Mouse (Mus musculus) forebrain, postnatal 0 days (tissue): ENCODE measurements around the gene Herc6. TPM values are rescaled to one million over a fixed set of nuclear protein-coding genes. Genes with fewer than 3 reads are reported as not detected.
A peak's percentile ranks its signal among the peaks of the same experiment; 100 is the strongest.

Experiments used
- ATAC-seq: fragments of 200-750 bp; cut with Nextera tagmentation; 2 replicates; pipeline ENCODE4 v1.8.0; 2017; ENCODE audit warnings: mild to moderate bottlenecking, moderate library complexity
- DNase-seq: peaks from one replicate; pipeline ENCODE4 v3.0.0-alpha.2; 2015
- H3K27ac ChIP-seq: fragments of 300-500 bp; sonication (generic); 2 replicates; pipeline ENCODE4 v1.5.1; 2014; ENCODE audit warnings: low read depth, mild to moderate bottlenecking, antibody characterized with exemption, low read length, moderate library complexity, mixed read lengths
- H3K27me3 ChIP-seq: fragments of 300-500 bp; sonication (generic); 2 replicates; pipeline ENCODE4 v1.6.1; 2014; ENCODE audit warnings: mild to moderate bottlenecking, low read length, mixed read lengths; ENCODE audit not compliant: insufficient read depth
- H3K36me3 ChIP-seq: fragments of 300-500 bp; sonication (generic); 2 replicates; pipeline ENCODE4 v1.6.1; 2014; ENCODE audit warnings: mild to moderate bottlenecking, moderate library complexity; ENCODE audit not compliant: insufficient read depth
- H3K4me1 ChIP-seq: fragments of 300-500 bp; sonication (generic); 2 replicates; pipeline ENCODE4 v1.6.1; 2014; ENCODE audit warnings: antibody characterized with exemption; ENCODE audit not compliant: insufficient read depth
- H3K4me2 ChIP-seq: fragments of 300-500 bp; sonication (generic); 2 replicates; pipeline ENCODE4 v1.6.1; 2014; ENCODE audit warnings: low read depth, mild to moderate bottlenecking, moderate library complexity
- H3K4me3 ChIP-seq: fragments of 300-500 bp; sonication (generic); 2 replicates; pipeline ENCODE4 v1.5.1; 2014; ENCODE audit warnings: low read depth, low read length, mixed read lengths
- H3K9ac ChIP-seq: fragments of 300-500 bp; sonication (generic); 2 replicates; pipeline ENCODE4 v1.6.1; 2014; ENCODE audit warnings: mild to moderate bottlenecking
- H3K9me3 ChIP-seq: fragments of 300-500 bp; sonication (generic); 2 replicates; pipeline ENCODE4 v1.6.1; 2016; ENCODE audit warnings: low read length
- CTCF ChIP-seq: sonication (generic); IDR thresholded peaks from 2 replicates; pipeline ENCODE4 v1.5.1; 2016; ENCODE audit warnings: antibody characterized with exemption, control low read depth, low read depth
- WGBS: fragments of 180-500 bp; shearing (Covaris S2); extraction: QIAGEN DNeasy Blood & Tissue Kit; methylation state at CpG from one replicate; pipeline ENCODE4 v1.1.7; 2014; 5-methylcytosine and 5-hydroxymethylcytosine counted together
- polyA plus RNA-seq: library from polyadenylated mRNA; unstranded; fragments of >200 nt; fragmentation: Nextera tagmentation; extraction: Ambion mirVana; gene quantifications from 2 replicates; pipeline ENCODE4 v1.2.1, GENCODE M21; 2015
- total RNA-seq: library from RNA; depleted of rRNA; stranded (reverse); fragments of >200 nt; gene quantifications from 2 replicates; pipeline ENCODE4 v1.2.3, GENCODE M21; 2014; rRNA removed

Herc6 gene
- 1.8 and 2.2 TPM in 2 replicates for total RNA-seq
- polyA plus RNA-seq: 0.73 and 1.1 TPM in 2 replicates

DNA sequence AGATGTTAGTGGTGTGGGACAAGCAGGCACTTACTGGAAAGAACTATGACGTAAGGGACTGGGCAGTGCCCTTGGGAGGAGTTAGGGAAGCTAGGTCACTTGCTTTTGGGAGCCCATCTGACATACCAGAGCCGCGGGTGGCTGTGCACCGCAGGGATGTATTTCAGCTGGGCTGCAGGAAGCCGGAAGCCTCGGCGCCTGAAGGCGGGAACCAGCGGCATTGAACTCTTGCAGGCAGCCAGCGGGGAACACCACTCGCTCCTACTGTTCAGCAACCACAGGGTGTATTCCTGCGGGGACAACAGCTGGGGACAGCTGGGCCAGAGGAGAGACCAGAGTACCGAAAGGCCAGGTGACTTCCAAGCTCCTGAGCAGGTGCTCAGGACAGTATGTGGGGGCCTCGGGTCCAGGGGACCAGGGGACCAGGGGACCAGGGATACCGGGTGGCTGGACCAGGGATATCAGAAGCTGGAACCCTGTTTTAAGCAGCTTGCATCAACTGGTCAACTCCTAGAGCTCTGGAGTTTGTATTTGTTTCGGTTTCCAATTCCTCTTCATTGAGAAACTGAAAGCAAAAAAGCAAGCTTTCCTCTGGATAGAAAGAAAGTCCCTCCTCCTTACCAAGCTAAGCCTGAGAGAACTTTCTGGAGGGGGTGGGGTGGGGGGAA is at the start of gene Herc6:
Gene Herc6, plus strand, starts transcription at position 120 of the 668 bp plus-strand sequence.
- no peak for TF ChIP-seq CTCF
- no peaks in the 10 kb centered on the region for H3K36me3 ChIP-seq
- H3K27ac ChIP-seq: no peak within 1 kb of the TSS
- H3K9me3 ChIP-seq: no peaks in the 10 kb centered on the region
- WGBS: 3% methylated on average over 16 of the region's 16 CpGs
- H3K9ac ChIP-seq: peak within 1 kb of the TSS; percentile 49
- H3K4me2 ChIP-seq: peak within 1 kb of the TSS; percentile 66
- no peaks in the 10 kb centered on the region for H3K4me1 ChIP-seq
- H3K27me3 ChIP-seq: no peaks in the 10 kb centered on the region
- DNase-seq (peak; percentile 26), ATAC-seq (peak; percentile 79)
- H3K4me3 ChIP-seq: peak within 1 kb of the TSS; percentile 37

DNA sequence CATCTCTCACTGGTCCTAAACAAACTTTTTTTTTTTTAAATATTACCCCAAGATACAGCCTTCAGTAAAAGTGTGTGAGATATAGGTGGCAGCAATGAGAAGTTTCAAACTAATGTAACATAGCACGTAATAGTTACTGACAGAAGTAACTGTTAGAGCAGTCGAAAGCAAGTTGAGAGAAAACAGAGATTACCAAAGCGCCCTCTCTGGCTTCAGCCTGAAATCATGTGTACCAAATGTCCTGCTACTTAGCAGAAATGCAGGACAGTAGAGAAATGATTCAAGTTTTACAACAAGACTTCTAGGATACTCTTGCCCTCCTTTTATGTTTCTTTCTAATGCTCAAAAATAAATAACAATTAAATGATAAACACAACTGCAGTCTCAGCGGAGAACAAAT is 49.8 kb upstream of the Herc6 start:
- Histone ChIP-seq H3K4me1 (no peaks in the 10 kb centered on the region), H3K9ac (no peak overlapping the region), H3K4me3 (no peak overlapping the region), H3K36me3 (no peaks in the 10 kb centered on the region), H3K9me3 (no peaks in the 10 kb centered on the region), H3K4me2 (no peak overlapping the region), H3K27me3 (no peaks in the 10 kb centered on the region), H3K27ac (no peak overlapping the region)
- DNase-seq (no peak), ATAC-seq (no peak)
- WGBS: 71% methylated on average over 4 of the region's 4 CpGs
- 0 out of 2 replicates have a peak, but pooled peaks have one; percentile 8 for TF ChIP-seq CTCF

DNA sequence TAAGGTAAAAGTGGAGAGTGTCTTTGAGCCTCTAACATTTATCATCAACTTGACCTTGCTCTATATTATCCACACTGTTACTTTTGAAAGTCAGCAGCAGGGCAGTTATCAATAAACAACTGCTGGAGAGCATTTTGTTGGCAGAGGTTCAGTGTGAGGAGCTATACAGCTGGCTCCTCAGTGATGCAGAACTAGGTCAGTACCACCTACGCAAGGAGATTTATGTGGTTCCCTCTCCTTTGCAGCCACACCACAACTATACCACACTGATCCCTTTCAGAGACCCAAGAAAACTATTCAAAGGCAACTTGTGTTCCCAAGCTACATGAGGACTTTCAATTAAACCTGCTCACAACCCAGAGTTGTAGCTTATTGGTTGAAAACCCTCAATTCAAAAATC is 49.4 kb upstream of the Herc6 start:
- no peak for ATAC-seq
- Histone ChIP-seq H3K4me3 (no peak overlapping the region), H3K9me3 (no peaks in the 10 kb centered on the region), H3K4me1 (no peaks in the 10 kb centered on the region), H3K36me3 (no peaks in the 10 kb centered on the region), H3K4me2 (no peak overlapping the region), H3K27me3 (no peaks in the 10 kb centered on the region), H3K9ac (no peak overlapping the region), H3K27ac (no peak overlapping the region)
- WGBS: 78% methylated on average over 1 of the region's 1 CpGs
- TF ChIP-seq CTCF: no peak
- no peak for DNase-seq

DNA sequence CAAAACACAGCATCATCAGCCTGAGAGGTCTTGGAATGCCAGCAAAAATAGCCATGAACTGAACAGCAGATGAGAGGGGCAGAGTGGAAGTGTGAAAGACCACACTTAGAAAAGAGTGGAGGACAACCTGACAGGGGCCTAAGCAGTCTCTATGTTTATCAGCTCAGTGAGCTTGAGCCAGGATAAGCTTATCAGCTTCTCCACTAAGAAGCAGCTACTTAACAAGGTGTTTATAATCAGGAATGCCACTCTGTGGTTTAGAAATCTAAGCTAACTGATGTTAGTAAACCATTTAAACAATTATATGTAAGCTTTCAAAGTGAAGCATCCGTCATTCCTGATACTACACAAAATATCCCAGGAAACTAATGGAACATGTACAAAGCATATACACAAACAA is 48.8 kb upstream of the Herc6 start:
- H3K4me2 ChIP-seq: no peak overlapping the region
- 76% methylated on average over 1 of the region's 1 CpGs for WGBS
- no peaks in the 10 kb centered on the region for H3K27me3 ChIP-seq
- no peak overlapping the region for H3K9ac ChIP-seq
- no peak for ATAC-seq
- no peak overlapping the region for H3K4me3 ChIP-seq
- H3K36me3 ChIP-seq: no peaks in the 10 kb centered on the region
- no peak for TF ChIP-seq CTCF
- H3K9me3 ChIP-seq: no peaks in the 10 kb centered on the region
- H3K4me1 ChIP-seq: no peaks in the 10 kb centered on the region
- no peak overlapping the region for H3K27ac ChIP-seq
- DNase-seq: no peak

DNA sequence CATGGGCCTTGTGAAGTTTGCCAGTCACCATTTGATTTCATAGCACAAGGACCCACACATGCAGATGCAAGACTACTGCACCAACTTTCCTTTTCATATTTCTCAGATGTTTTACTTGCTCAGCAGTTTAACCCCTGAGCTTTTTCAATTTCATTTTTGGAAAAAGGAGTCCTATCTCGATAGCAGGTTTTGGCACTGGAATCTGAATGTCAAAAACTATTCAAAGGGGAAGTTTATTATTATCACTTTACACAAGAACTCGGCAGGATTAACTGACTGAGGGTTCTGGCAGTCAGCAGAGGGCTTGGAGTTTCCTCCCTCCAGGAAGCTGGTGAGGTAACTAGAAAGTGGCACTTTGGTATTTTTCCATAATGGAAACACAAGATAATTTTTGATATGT is 47.4 kb upstream of the Herc6 start:
- Histone ChIP-seq H3K27me3 (no peaks in the 10 kb centered on the region), H3K9ac (no peak overlapping the region)
- TF ChIP-seq CTCF: no peak

DNA sequence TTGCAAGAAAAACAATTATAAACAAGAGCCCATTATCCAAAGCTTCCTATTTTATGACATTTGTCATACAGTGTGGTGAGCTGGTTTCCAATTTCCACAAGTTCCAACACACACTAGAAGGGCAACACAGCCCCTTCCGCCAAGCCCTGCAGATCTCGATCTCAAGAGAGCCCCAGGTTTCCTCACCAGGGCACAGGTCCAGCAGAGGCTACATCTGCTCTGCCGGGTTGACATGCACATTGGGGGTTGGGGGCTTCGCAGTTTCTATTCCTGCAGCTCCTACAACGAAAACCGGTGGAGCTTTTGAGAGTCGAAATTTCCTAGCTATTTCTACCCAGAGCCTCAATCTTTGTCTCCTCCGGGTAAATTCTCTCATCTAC is 46.6 kb upstream of the Herc6 start:
- Histone ChIP-seq H3K4me1 (no peaks in the 10 kb centered on the region), H3K27me3 (no peaks in the 10 kb centered on the region), H3K4me2 (peak overlapping the region; percentile 78), H3K4me3 (peak overlapping the region; percentile 74), H3K9ac (peak overlapping the region; percentile 74), H3K36me3 (no peaks in the 10 kb centered on the region), H3K9me3 (no peaks in the 10 kb centered on the region), H3K27ac (peak overlapping the region; percentile 80)
- no peak for ATAC-seq
- no peak for DNase-seq
- WGBS: 4% methylated on average over 8 of the region's 8 CpGs
- TF ChIP-seq CTCF: no peak

More for the DNA sequence above, 47.4 kb upstream of the Herc6 start:
- Histone ChIP-seq H3K36me3 (no peaks in the 10 kb centered on the region), H3K27ac (no peak overlapping the region), H3K4me1 (no peaks in the 10 kb centered on the region), H3K4me3 (no peak overlapping the region), H3K4me2 (peak overlapping the region; percentile 78), H3K9me3 (no peaks in the 10 kb centered on the region)
- 53% methylated on average over 2 of the region's 2 CpGs for WGBS
- DNase-seq: no peak
- no peak for ATAC-seq

DNA sequence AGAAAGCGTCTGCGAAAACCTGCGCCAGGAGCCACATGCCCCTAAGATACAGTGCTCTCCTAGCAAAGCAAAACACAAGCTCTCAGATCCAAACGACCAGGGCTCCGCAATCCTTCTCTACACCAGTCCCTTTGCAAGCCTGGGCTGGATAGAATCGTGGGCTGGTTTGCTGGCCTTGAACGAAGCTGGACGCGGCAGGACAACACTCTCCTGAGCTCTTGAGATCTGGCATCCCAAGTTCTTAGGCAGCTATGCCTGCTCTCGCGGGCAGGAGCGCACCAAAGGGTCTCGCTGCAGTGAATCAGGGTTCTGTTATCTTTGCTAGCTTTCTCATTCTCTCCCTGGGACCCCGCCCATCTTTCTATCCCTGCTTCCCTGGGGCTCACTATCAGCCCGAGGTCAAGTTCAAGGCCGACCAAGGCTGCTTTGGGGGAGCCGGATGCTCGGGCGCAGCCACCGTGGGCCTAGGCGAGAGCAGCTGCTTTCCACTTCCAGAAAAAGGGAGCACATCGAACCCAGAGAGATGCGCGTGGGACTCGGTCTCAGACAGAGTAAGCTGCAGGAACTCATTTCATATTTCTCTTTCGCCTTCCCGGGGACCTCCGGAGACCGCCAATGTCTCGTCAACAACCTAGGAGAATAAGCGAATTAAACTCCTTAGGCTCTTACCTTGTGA is 46.1 kb upstream of the Herc6 start:
- WGBS: under 1% methylated on average over 31 of the region's 31 CpGs
- DNase-seq: peak; percentile 74

More for the DNA sequence above, 46.1 kb upstream of the Herc6 start:
- Histone ChIP-seq H3K36me3 (no peaks in the 10 kb centered on the region), H3K4me2 (peak overlapping the region; percentile 78), H3K4me1 (no peaks in the 10 kb centered on the region), H3K4me3 (peak overlapping the region; percentile 74), H3K27me3 (no peaks in the 10 kb centered on the region), H3K9ac (peak overlapping the region; percentile 74), H3K27ac (peak overlapping the region; percentile 80), H3K9me3 (no peaks in the 10 kb centered on the region)
- ATAC-seq: peak; percentile 45
- peak; percentile 12; the same call in 1 of the 2 replicates for TF ChIP-seq CTCF
